Mouse (Mus musculus): ENCODE data around the gene Tec. TPM values are rescaled to one million over a fixed set of nuclear protein-coding genes. Genes with fewer than 3 reads are reported as not detected.

The Tec gene
- total RNA-seq, 1 experiment, result 4.7 TPM

DNA sequence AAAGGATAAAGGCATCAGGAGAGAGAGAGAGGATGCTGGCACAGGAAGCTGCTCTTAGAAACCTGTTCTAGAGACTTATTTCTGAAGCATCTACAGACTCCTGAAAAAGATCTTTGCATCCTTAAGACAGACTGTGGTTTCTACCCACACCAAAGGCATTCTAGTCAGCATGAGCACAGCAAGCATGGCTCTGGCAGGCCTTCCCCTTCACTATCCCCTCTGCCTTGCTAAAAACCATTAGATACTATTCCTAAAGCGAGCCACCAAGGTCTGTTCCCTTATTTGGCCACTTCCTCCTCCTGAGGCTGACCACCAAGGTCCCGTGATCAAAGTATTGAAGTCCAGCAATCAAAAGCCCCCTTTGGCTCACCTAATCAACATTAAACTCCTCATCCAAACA, 92.2 kb downstream of the Tec start:
- H3K27ac ChIP-seq (ENCODE audit: insufficient read depth, low read depth, low read length, poor library complexity, severe bottlenecking), result no peak overlapping the region
- H3K36me3 ChIP-seq (ENCODE audit: control insufficient read depth, insufficient read depth, low read length, poor library complexity, severe bottlenecking), result no peaks in the 10 kb centered on the region
- in situ Hi-C loops (cut with MboI; ENCODE audit: low sequenced_read_pairs in 2 of 2, unreplicated experiment in 2 of 2), result no loop called here
- TF ChIP-seq HCFC1 (IDR thresholded peaks at IDR 0.05; ENCODE audit: borderline replicate concordance, insufficient read depth, low read length) (no peak), MAFK (IDR thresholded peaks at IDR 0.05; ENCODE audit: insufficient read depth, low read depth, low read length) (no peak), CHD2 (IDR thresholded peaks at IDR 0.05; ENCODE audit: low read depth, low read length) (no peak), ZNF384 (IDR thresholded peaks at IDR 0.05; ENCODE audit: low read depth, low read length) (no peak), ZC3H11A (IDR thresholded peaks at IDR 0.05; ENCODE audit: borderline replicate concordance, low read depth, low read length) (no peak)
- no peak overlapping the region for H3K9ac ChIP-seq (ENCODE audit: insufficient read depth, low read depth, low read length, poor library complexity, severe bottlenecking)
- no peak for DNase-seq (ENCODE audit: low read depth, low spot score)
- H3K4me1 ChIP-seq (ENCODE audit: control insufficient read depth in 2 of 2, insufficient read depth in 2 of 2, low read length in 2 of 2, poor library complexity in 1 of 2), result no peaks in the 10 kb centered on the region
- no peaks in the 10 kb centered on the region for H3K9me3 ChIP-seq (ENCODE audit: control insufficient read depth, insufficient read depth, low read depth, low read length)
- H3K4me3 ChIP-seq (ENCODE audit: insufficient read depth in 1 of 2, low read depth in 1 of 2, low read length in 2 of 2, poor library complexity in 1 of 2, severe bottlenecking in 1 of 2), result no peak overlapping the region

DNA sequence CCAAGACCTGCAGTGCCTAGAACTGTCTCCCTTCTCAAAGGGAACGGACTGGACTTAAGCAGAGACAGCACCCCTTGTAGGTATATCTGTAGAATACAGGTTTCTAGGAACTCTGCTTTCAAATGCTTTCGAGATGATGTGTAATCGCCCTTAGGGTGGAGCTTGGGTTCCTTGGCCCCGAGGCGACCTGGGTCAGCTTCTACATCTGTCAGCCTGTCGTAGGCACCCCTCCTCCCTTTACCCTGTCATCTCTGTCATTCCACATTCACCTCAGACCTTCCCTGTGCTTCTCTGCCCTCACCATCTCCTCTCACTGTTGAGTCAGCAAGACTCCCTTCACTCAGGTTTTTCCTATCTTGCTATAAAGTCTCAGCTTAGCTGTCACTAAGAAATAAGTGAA, 98.4 kb downstream of the Tec start:
- no peak overlapping the region for H3K27ac ChIP-seq (ENCODE audit: insufficient read depth, low read depth, low read length, poor library complexity, severe bottlenecking)

DNA sequence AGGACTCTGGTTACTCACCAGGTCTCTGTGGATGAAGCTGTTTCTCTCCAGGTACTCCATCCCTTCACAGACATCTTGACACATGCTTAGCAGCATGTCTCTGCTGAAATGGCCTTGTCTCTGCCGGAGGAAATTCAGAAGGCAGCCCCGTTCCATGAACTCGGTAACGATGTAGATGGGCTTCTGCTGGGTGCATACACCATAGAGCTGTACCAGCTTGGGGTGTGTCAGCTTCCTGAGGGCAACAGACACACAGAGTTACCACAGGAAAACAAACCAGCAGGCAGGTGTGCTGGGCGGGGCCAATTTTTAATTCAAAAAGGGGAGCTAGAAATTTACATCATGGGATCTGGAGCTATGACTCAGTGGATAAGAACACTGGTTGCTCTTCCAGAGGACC, 104.7 kb downstream of the Tec start:
- in situ Hi-C loops (cut with MboI; ENCODE audit: low sequenced_read_pairs in 2 of 2, unreplicated experiment in 2 of 2), result no loop called here
- Histone ChIP-seq H3K36me3 (ENCODE audit: control insufficient read depth, insufficient read depth, low read length, poor library complexity, severe bottlenecking) (no peaks in the 10 kb centered on the region; the same call in 1 of the 2 replicates), H3K4me1 (ENCODE audit: control insufficient read depth in 2 of 2, insufficient read depth in 2 of 2, low read length in 2 of 2, poor library complexity in 1 of 2) (no peaks in the 10 kb centered on the region), H3K9me3 (ENCODE audit: control insufficient read depth, insufficient read depth, low read depth, low read length) (no peaks in the 10 kb centered on the region), H3K9ac (ENCODE audit: insufficient read depth, low read depth, low read length, poor library complexity, severe bottlenecking) (no peak overlapping the region), H3K27ac (ENCODE audit: insufficient read depth, low read depth, low read length, poor library complexity, severe bottlenecking) (no peak overlapping the region), H3K4me3 (ENCODE audit: insufficient read depth in 1 of 2, low read depth in 1 of 2, low read length in 2 of 2, poor library complexity in 1 of 2, severe bottlenecking in 1 of 2) (no peak overlapping the region)
- no peak for DNase-seq (ENCODE audit: low read depth, low spot score)
- TF ChIP-seq CHD2 (IDR thresholded peaks at IDR 0.05; ENCODE audit: low read depth, low read length), result no peak

More for the DNA sequence above, 98.4 kb downstream of the Tec start:
- DNase-seq (ENCODE audit: low read depth, low spot score), result no peak
- Histone ChIP-seq H3K4me1 (ENCODE audit: control insufficient read depth in 2 of 2, insufficient read depth in 2 of 2, low read length in 2 of 2, poor library complexity in 1 of 2) (no peaks in the 10 kb centered on the region), H3K9ac (ENCODE audit: insufficient read depth, low read depth, low read length, poor library complexity, severe bottlenecking) (no peak overlapping the region), H3K36me3 (ENCODE audit: control insufficient read depth, insufficient read depth, low read length, poor library complexity, severe bottlenecking) (no peaks in the 10 kb centered on the region), H3K9me3 (ENCODE audit: control insufficient read depth, insufficient read depth, low read depth, low read length) (no peaks in the 10 kb centered on the region), H3K4me3 (ENCODE audit: insufficient read depth in 1 of 2, low read depth in 1 of 2, low read length in 2 of 2, poor library complexity in 1 of 2, severe bottlenecking in 1 of 2) (no peak overlapping the region)
- TF ChIP-seq CHD2 (IDR thresholded peaks at IDR 0.05; ENCODE audit: low read depth, low read length) (no peak), MAFK (IDR thresholded peaks at IDR 0.05; ENCODE audit: insufficient read depth, low read depth, low read length) (no peak), ZNF384 (IDR thresholded peaks at IDR 0.05; ENCODE audit: low read depth, low read length) (no peak), ZC3H11A (IDR thresholded peaks at IDR 0.05; ENCODE audit: borderline replicate concordance, low read depth, low read length) (no peak), HCFC1 (IDR thresholded peaks at IDR 0.05; ENCODE audit: borderline replicate concordance, insufficient read depth, low read length) (no peak)
- in situ Hi-C loops (cut with MboI; ENCODE audit: low sequenced_read_pairs in 2 of 2, unreplicated experiment in 2 of 2), result no loop called here

DNA sequence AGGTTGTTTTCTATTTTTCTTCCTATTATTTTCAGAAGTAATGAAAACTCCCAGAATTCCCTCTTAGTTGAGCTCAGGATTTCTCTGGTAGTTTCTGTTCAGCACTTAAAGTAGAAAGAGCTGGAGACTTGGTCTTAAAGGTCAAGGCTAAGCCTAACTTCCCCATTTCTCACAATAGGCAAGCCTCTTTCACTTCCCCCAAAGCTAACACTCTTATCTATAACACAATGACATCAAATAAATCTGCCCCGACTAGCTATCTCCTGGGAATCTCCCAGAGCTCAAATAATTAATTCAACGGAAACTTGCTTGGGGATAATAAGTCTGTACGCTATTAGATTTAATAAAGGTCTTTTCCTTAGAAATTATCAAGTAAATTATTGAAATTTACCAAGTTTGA, 105.3 kb downstream of the Tec start:
- no peak overlapping the region for H3K4me3 ChIP-seq (ENCODE audit: insufficient read depth in 1 of 2, low read depth in 1 of 2, low read length in 2 of 2, poor library complexity in 1 of 2, severe bottlenecking in 1 of 2)
- DNase-seq (ENCODE audit: low read depth, low spot score), result no peak
- H3K9me3 ChIP-seq (ENCODE audit: control insufficient read depth, insufficient read depth, low read depth, low read length), result no peaks in the 10 kb centered on the region
- TF ChIP-seq ZC3H11A (IDR thresholded peaks at IDR 0.05; ENCODE audit: borderline replicate concordance, low read depth, low read length), result no peak
- no peak for TF ChIP-seq MAFK (IDR thresholded peaks at IDR 0.05; ENCODE audit: insufficient read depth, low read depth, low read length)
- no peak for TF ChIP-seq CHD2 (IDR thresholded peaks at IDR 0.05; ENCODE audit: low read depth, low read length)
- no peak for TF ChIP-seq HCFC1 (IDR thresholded peaks at IDR 0.05; ENCODE audit: borderline replicate concordance, insufficient read depth, low read length)
- no peak for TF ChIP-seq ZNF384 (IDR thresholded peaks at IDR 0.05; ENCODE audit: low read depth, low read length)
- H3K36me3 ChIP-seq (ENCODE audit: control insufficient read depth, insufficient read depth, low read length, poor library complexity, severe bottlenecking), result no peaks in the 10 kb centered on the region; the same call in 1 of the 2 replicates
- in situ Hi-C loops (cut with MboI; ENCODE audit: low sequenced_read_pairs in 2 of 2, unreplicated experiment in 2 of 2), result no loop called here
- no peak overlapping the region for H3K27ac ChIP-seq (ENCODE audit: insufficient read depth, low read depth, low read length, poor library complexity, severe bottlenecking)
- H3K9ac ChIP-seq (ENCODE audit: insufficient read depth, low read depth, low read length, poor library complexity, severe bottlenecking), result no peak overlapping the region
- H3K4me1 ChIP-seq (ENCODE audit: control insufficient read depth in 2 of 2, insufficient read depth in 2 of 2, low read length in 2 of 2, poor library complexity in 1 of 2), result no peaks in the 10 kb centered on the region

DNA sequence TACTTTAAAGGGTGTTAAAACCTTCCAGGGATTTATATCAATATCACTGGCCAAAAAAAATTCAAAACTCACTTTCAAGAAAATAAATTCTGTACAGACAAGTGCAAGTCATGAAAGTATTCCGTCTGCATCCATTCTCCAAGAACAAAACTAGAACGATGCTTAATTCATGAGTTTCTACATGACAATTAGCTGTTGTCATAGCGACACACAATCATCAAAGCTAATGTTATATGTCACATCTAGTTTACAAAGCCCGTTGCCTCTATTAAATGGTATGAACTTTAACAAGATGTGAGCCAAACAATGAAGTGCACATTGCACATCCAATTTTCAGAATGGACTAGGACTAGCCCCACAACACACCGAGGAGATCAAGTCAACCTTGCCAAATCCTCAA, 106.5 kb downstream of the Tec start:
- no peak for DNase-seq (ENCODE audit: low read depth, low spot score)
- no peak overlapping the region for H3K9ac ChIP-seq (ENCODE audit: insufficient read depth, low read depth, low read length, poor library complexity, severe bottlenecking)
- no peaks in the 10 kb centered on the region for H3K4me1 ChIP-seq (ENCODE audit: control insufficient read depth in 2 of 2, insufficient read depth in 2 of 2, low read length in 2 of 2, poor library complexity in 1 of 2)
- in situ Hi-C loops (cut with MboI; ENCODE audit: low sequenced_read_pairs in 2 of 2, unreplicated experiment in 2 of 2), result no loop called here
- TF ChIP-seq MAFK (IDR thresholded peaks at IDR 0.05; ENCODE audit: insufficient read depth, low read depth, low read length), result no peak
- no peak overlapping the region for H3K4me3 ChIP-seq (ENCODE audit: insufficient read depth in 1 of 2, low read depth in 1 of 2, low read length in 2 of 2, poor library complexity in 1 of 2, severe bottlenecking in 1 of 2)
- H3K27ac ChIP-seq (ENCODE audit: insufficient read depth, low read depth, low read length, poor library complexity, severe bottlenecking), result no peak overlapping the region
- H3K9me3 ChIP-seq (ENCODE audit: control insufficient read depth, insufficient read depth, low read depth, low read length), result no peaks in the 10 kb centered on the region
- H3K36me3 ChIP-seq (ENCODE audit: control insufficient read depth, insufficient read depth, low read length, poor library complexity, severe bottlenecking), result no peaks in the 10 kb centered on the region; the same call in 1 of the 2 replicates

Data from ES-E14 (cell line).